Mouse (Mus musculus): Measurements from ENCODE around the gene Wsb2. TPM values are rescaled to one million over a fixed set of nuclear protein-coding genes. Genes with fewer than 3 reads are reported as not detected.

Gene Wsb2
- total RNA-seq, 2 experiments from 2014 or later: 462 to 490 TPM

DNA sequence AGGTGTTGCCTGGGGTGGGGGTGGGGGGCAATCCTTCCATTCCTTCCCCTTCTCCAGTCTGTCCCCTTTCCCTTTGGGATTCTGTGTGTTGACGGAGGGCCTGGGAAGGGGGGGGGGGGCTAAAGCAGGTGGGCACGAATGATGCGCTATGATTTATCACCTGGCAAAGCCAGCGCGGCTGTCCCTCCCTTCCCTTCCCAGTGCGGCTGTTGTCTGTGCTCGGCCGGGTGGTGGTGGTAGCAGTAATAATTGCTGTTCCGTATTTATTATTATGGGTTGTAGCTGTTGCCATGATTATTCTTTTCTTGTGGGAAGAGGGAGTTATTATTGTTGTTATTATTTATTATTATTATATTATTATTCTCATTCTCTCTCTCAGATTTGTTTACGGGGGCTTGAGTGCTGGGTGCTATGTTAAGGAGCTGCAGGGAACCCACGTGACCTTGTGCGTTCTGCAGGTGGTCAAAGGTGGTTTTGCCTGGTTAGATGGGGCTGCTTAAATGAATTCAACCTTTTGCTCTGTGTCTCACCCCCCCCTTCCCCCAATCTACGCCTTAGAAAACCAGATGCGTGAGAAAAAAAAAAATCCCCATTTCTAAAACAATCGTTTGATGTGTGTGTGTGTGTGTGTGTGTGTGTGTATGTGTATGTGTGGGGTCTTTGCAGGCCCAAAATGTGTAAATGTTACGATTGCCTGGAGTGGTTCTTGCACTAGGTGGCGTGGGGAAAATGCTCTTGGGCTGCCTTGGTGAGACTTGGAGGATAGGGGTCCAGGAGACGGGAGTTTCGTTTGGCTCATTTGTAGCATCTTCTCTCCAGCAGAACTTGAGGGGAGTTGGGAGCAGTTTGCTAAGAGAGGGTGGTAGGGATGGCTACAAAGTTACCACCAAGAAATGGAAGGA lies 58.2 kb downstream of the Wsb2 start:
- no peak for DNase-seq (ENCODE audit: extremely low spot score in 1 of 2, low spot score in 2 of 2)
- intact Hi-C loops (cut with DNase I): loop anchor here (5.0 kb wide), 1 partner anchor 77 kb away; no protein-coding TSS in a partner anchor

DNA sequence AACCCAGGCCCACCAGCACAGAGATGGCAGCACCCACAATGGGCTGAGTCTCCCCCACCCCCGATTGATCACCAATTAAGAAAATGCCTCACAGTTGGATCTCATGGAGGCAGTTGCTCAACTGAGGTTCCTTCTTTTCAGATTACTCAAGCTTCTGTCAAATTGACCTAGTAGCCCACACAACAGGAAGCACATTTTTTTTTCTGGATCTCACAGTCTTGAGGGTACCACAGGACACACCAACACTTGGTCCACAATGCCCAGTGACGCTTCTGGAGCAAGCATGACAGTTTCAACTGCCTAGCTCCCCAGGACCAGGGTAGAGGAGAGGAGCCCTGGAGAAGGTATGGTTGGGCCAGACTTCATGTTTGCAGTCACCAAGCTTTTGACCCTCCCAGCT lies 60.3 kb downstream of the Wsb2 start:
- intact Hi-C loops (cut with DNase I): loop anchor here (5.0 kb wide), 1 partner anchor 75 kb away; no protein-coding TSS in a partner anchor

More for the DNA sequence above, 60.3 kb downstream of the Wsb2 start:
- no peak for DNase-seq (ENCODE audit: extremely low spot score in 1 of 2, low spot score in 2 of 2)

Other genes starting within 250 kb of the Wsb2 start
- 10 to 100 TPM; 93.7 to 93.9 TPM for gene Suds3, start 241.2 kb upstream of the Wsb2 start, total RNA-seq (2021)
- gene Taok3, start 237.2 kb upstream of the Wsb2 start, total RNA-seq (2021): 10 to 100 TPM; 67.6 to 68.7 TPM
- gene Pebp1, start 69.7 kb upstream of the Wsb2 start, total RNA-seq (2021): 100 to 1,000 TPM; 838 to 843 TPM
- 1 to 10 TPM; 2.0 to 2.2 TPM for gene Vsig10, start 38.2 kb upstream of the Wsb2 start, total RNA-seq (2021)
- 10 to 100 TPM; 18.0 to 23.5 TPM for gene Rfc5, start 31.7 kb downstream of the Wsb2 start, total RNA-seq (2021)
- gene Ksr2, start 56.7 kb downstream of the Wsb2 start, total RNA-seq (2021): 10 to 100 TPM; 31.3 to 32.5 TPM